Mouse (Mus musculus) ES-CJ7 (cell line): ENCODE measurements at regions not wholly inside any gene's neighbourhood (a gene's known extent, or its start where the extent isn't known, plus 50 kb on each side); places are given as distances from the start of the nearest gene placed in this dataset.
A peak's percentile ranks its signal among the peaks of the same experiment; 100 is the strongest.

Source experiments
- DNase-seq: peaks from one replicate; pipeline ENCODE4 v3.0.0; 2011; ENCODE audit warnings: low read depth, low spot score

DNA sequence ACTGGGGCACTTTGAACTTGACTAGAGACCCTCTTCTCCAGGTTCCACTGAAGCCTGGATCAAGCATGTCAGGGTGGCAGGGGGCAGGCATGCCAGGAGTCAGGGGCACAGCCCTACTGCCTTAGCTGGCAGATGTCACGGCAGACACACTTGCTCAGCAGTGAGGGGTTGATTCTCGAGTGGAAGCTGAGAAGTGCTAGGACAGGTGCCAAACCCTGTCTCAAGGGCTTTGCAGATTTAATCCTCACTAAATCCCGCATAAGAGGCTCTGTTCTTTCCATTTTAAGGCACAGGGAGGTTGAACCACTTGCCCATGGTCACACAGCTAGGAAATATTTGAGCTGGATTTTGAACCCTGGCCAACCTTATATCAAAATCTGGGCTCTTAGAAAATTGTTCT, 223.5 kb upstream of the Mvb12b start:
- no peak for DNase-seq

GRCm38 (mm10) chr2:34110582-34110981, 222.8 kb upstream of the Mvb12b start:
- peak; percentile 13 for DNase-seq

DNA sequence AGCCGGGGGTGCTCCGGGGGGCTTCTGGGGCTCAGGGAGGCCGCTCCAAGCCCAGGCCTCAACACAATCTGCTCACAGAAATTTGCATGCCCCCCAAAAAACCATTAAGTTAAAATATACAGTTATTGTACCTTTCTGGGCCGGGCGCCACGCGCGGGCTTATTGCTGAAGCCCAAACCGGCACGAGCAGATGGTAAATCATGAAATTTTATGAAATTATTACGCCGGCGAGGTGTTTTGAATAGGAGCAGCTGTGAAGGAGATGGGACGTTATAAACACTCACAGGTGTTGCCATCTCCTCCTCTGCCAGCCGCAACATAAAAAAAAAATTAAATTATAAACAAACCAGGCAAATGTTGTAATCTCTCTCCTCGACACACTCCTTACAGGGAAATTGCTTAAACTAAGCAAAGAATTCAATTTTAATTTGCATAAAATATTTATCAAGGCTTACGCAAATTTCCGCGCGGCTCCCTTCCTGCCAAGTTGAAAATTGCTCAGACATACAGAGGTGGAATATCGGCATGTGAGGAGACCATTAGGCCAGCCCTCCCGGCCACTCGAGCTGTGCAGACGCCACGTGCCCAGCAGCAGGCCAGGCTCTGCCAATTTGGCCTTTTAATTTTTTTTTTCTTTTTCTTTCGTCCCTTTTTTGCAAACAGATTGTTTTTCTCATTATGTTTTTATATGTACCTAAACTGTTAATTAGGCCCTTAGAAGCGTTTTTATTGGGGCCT, 220.0 kb upstream of the Mvb12b start:
- DNase-seq: no peak

GRCm38 (mm10) chr2:34106837-34107565, 219.3 kb upstream of the Mvb12b start:
- DNase-seq: no peak

DNA sequence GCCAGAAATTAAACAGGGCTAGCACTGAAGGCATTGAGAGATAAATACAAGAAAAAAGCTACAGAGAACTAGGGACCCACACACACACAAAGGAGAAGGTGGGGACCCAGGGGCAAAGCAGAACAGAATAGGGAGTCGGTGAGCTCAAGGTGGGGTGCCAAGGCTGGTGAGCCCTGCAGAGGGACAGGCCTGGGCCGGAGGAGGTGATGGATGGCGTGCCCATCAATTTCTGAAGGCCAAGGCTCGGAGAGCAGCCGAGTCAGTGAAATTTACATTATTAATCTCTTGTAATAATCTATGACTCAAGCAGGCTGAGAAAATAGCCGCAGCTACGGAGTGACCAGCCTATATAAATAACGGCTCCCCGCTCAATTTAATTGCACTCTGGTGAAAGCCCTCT, 218.5 kb upstream of the Mvb12b start:
- no peak for DNase-seq

DNA sequence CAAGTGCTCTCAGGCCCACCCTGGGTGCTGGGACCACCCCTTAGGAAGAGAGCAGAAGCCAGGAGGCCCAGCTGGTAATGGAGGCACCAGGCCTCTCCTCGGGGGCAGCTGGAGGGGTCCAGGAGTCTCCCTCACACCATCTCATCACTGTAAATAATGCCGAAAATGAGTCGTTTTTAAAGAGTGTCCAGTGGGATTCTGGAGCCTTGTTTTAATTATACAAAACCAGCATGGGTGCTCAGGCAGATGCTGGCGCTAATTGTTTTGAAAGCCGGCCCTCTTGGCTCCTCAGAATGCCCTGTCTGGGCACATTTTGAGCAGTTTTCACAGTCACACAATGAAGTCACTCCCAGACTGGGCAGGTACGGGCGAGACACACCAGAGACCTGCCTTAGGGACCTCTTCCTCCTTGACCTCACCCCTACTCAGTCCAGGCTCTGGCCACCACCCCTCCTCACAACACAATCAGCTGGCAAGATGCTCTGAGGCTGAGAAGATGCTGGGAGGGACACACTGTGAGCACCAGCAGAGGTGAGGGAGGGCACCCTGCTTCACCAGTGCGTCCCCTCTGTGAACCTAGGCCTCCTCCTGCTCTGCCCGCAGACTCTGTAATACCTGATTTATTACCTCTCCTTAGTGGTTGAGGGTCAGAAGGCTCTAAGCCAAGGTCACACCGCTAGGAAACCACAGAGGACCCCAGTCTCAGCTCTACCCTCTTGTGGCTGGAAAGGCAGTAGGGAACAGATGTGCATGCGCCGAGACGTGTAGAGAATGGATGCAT, 217.7 kb upstream of the Mvb12b start:
- no peak for DNase-seq

DNA sequence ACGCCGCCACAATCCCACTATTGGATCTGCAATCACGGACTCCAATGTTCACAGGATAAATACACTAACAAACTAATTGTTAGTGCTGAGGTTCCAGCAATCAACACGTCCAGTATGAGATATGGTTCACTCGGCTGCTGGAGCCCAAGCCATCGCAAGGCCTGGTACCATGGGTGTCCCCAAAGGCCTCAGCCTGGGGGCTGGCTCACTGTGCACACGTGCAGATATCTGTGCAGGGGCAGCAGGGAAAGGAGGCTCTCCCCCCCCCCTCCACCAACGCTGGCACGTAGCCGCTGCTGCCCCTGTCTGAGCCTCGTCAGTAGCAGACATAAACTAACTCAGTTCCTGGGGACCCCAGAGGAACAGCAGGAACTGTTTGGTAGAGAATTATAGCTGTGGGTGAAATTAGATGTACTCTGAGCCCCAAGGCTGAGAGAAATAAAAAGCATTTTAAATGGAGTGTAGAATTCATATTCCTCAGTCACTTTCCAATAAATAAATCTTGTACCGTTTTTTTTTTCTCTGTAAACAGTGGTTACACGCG, 210.3 kb upstream of the Mvb12b start:
- DNase-seq: no peak

- DNase-seq: no peak
These were observed 208.8 kb upstream of the Mvb12b start for GRCm38 (mm10) chr2:34096561-34096960.

- no peak for DNase-seq
These were observed 201.1 kb upstream of the Mvb12b start for GRCm38 (mm10) chr2:34088832-34089231.

DNA sequence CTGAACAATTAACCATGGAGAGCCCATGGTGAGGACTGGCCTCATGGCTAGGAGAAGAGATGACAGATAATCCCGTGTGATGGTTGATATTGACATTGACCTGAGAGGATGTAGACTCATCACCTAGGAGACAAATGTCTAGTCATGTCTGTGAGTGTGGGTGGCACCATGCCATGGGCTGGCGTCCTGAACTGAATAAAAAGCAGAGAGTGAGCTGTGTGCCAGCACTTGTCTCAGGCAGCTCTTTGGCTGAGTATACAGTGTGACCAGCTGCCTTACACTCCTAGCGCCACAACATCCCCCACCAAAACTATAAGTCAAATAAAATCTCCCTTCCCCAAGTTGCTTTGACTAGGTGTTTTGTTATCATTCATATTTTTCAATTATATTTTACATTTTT, 198.4 kb upstream of the Mvb12b start:
- no peak for DNase-seq

GRCm38 (mm10) chr2:34084513-34084912, 196.8 kb upstream of the Mvb12b start:
- DNase-seq: peak; percentile 24

- peak; percentile 12 for DNase-seq
These were observed 194.7 kb upstream of the Mvb12b start for GRCm38 (mm10) chr2:34082486-34082885.

- no peak for DNase-seq
These were observed 192.4 kb upstream of the Mvb12b start for GRCm38 (mm10) chr2:34080176-34080575.

DNA sequence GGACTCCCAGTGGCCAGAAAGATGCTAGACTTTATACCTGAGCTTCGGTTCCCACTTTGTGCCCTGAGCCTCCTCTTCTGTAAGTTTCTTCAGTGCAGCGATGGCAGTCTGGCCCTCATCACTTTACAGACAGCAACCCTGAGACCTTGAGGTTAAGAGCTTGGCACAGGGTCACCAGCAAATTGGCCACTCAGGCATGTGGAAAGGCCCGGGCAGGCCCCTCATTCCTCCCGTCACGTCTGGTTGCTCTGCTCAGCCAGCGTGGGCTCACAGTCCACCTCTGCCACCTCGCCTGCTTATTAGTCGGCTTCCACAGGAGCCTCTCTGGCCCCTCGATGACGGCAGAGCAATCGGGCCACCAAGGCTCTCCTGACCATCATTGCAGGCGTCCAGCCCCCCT, 191.5 kb upstream of the Mvb12b start:
- DNase-seq: no peak

GRCm38 (mm10) chr2:34078875-34079262, 191.1 kb upstream of the Mvb12b start:
- DNase-seq: no peak

DNA sequence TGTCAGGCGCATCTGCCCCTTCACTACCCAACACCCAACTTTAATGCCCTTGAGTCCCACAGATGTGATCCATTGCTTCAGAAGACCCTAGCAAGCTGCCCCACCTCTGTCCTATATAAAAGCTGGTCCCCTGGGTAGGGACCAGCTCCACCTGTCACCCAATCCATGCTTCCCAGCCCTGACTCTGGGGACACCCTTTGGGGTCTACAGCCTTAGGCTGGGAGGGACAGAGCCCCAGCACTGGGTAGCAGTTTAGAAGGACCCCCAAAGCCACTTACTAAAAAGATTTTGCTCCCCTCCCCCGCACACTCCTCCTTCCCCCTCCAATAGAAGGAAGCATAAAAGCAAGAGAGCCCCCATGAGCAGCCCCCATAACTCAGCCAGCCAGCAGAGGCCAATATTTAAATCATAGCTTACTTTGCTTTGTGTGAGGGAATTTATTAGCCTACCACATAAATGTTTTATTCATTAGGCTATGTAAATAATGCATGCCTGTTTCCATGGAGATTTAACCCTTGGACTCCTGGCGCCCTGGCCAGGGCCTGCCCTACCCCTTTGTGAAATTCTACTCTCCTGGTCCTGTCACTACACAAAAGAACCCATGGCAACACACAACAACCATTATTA, 190.6 kb upstream of the Mvb12b start:
- no peak for DNase-seq

DNA sequence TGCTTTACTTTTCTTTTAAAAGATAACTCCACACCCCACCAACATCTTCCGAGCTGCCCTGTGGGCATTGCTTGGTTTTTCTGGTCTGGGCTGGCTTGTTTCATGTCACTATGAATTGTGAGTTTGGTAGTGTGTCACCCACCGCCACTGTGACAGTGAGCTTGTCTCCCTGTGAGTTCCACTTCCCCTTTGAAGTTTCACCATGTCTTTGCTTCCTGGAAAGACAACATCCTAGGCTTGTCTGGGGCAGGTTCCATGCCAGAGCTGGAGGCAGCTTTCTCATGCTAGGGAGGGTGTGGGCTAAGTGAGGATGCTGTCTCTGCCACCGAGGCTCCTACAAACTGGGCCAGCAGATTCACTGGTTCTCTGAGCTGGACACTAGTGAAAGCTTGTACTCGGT, 188.6 kb upstream of the Mvb12b start:
- DNase-seq: no peak

- no peak for DNase-seq
These were observed 186.3 kb upstream of the Mvb12b start for GRCm38 (mm10) chr2:34074066-34074465.

DNA sequence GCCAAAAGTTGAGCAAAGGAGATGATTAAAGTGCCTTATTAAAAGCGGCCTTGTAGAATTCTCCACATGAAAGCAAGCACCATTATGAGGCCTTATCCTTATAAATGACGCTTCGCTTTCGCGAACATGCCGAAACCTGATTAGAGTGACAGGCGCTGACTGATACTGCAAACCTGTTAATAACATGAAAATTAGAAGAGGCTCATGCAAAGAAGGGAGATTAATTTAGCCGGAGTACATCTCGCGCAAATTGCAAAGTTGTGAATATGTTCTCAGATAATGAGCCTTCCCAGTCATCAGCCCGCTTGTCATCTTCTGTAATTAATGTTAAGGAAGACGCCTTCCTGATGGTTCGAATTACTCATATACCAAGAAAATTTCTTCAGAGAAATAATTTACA, 177.8 kb upstream of the Mvb12b start:
- DNase-seq: no peak

DNA sequence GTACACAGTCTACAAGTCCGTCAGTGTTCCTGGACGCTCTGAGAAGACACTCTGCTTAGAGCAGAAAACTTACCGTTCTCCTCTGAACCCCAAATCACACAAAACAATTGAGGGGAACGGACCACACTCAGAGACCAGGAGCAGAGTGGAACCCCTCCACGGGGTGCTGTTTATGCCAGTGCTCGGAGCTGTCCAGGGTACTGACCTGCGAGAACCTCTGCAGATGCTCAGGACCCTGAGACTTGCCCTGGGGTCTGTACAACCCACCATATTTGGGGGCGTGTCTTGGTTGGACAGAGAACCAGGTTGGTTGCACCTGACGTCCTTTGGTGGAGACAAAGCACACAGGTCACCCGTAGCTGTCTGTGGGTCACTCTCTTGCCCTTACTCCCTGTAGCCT, 177.3 kb upstream of the Mvb12b start:
- peak; percentile 57 for DNase-seq

- DNase-seq: no peak
These were observed 168.8 kb upstream of the Mvb12b start for GRCm38 (mm10) chr2:34056552-34056951.

- no peak for DNase-seq
These were observed 155.3 kb upstream of the Mvb12b start for GRCm38 (mm10) chr2:34043064-34043463.
